Mouse (Mus musculus): Measurements from ENCODE around the gene Olfm4.

The Olfm4 gene

GRCm38 (mm10) chr14:79983781-79984180 is at the start of gene Olfm4:
Gene Olfm4, plus strand, starts transcription at chr14:79984081.
- DNase-seq, result no peak

GRCm38 (mm10) chr14:79934426-79934825 is 49.5 kb upstream of the Olfm4 start:
- no peak for DNase-seq

GRCm38 (mm10) chr14:79936879-79937468 is 46.9 kb upstream of the Olfm4 start:
- DNase-seq, result no peak

- DNase-seq, result no peak
Observed at GRCm38 (mm10) chr14:79945876-79946275, 38.0 kb upstream of the Olfm4 start.

- DNase-seq, result no peak
Observed at GRCm38 (mm10) chr14:79955678-79956077, 28.2 kb upstream of the Olfm4 start.

GRCm38 (mm10) chr14:79957789-79958487 is 25.9 kb upstream of the Olfm4 start:
- no peak for DNase-seq

GRCm38 (mm10) chr14:79961187-79961586 is 22.7 kb upstream of the Olfm4 start:
- DNase-seq, result no peak

- DNase-seq, result no peak
Observed at GRCm38 (mm10) chr14:79961602-79962001, 22.3 kb upstream of the Olfm4 start.

GRCm38 (mm10) chr14:79970165-79970564 is 13.7 kb upstream of the Olfm4 start:
- peak; percentile 3 to 9 for DNase-seq

- no peak for DNase-seq
Observed at GRCm38 (mm10) chr14:79970928-79971738, 12.7 kb upstream of the Olfm4 start.

- no peak for DNase-seq
Observed at GRCm38 (mm10) chr14:79981437-79981836, 2.4 kb upstream of the Olfm4 start.

- DNase-seq, result no peak
Observed at GRCm38 (mm10) chr14:79985137-79985670, 1.3 kb downstream of the Olfm4 start.

GRCm38 (mm10) chr14:79985696-79986095 is 1.8 kb downstream of the Olfm4 start:
- no peak for DNase-seq

GRCm38 (mm10) chr14:79986831-79987230 is 3.0 kb downstream of the Olfm4 start:
- no peak for DNase-seq

GRCm38 (mm10) chr14:79989785-79990184 is 5.9 kb downstream of the Olfm4 start:
- no peak for DNase-seq

GRCm38 (mm10) chr14:79990547-79990946 is 6.7 kb downstream of the Olfm4 start:
- DNase-seq, result no peak

GRCm38 (mm10) chr14:79997534-79997933 is 13.7 kb downstream of the Olfm4 start:
- DNase-seq, result no peak

GRCm38 (mm10) chr14:80000110-80000531 is 16.2 kb downstream of the Olfm4 start:
- DNase-seq, result no peak

GRCm38 (mm10) chr14:80007686-80008085 is 23.8 kb downstream of the Olfm4 start:
- DNase-seq, result no peak

- no peak for DNase-seq
Observed at GRCm38 (mm10) chr14:80010426-80010825, 26.5 kb downstream of the Olfm4 start.

- DNase-seq, result no peak
Observed at GRCm38 (mm10) chr14:80014966-80015365, 31.1 kb downstream of the Olfm4 start.

GRCm38 (mm10) chr14:80016112-80016511 is 32.2 kb downstream of the Olfm4 start:
- DNase-seq, result no peak

GRCm38 (mm10) chr14:80026078-80026477 is 42.2 kb downstream of the Olfm4 start:
- DNase-seq, result no peak
